Mouse (Mus musculus) ZHBTc4 (cell line): ENCODE results near the gene Irf7.

ENCODE experiments used
- DNase-seq: peaks from one replicate; pipeline ENCODE4 v3.0.0-alpha.2; 2011; ENCODE audit warnings: low read depth, low spot score

The Irf7 gene

DNA sequence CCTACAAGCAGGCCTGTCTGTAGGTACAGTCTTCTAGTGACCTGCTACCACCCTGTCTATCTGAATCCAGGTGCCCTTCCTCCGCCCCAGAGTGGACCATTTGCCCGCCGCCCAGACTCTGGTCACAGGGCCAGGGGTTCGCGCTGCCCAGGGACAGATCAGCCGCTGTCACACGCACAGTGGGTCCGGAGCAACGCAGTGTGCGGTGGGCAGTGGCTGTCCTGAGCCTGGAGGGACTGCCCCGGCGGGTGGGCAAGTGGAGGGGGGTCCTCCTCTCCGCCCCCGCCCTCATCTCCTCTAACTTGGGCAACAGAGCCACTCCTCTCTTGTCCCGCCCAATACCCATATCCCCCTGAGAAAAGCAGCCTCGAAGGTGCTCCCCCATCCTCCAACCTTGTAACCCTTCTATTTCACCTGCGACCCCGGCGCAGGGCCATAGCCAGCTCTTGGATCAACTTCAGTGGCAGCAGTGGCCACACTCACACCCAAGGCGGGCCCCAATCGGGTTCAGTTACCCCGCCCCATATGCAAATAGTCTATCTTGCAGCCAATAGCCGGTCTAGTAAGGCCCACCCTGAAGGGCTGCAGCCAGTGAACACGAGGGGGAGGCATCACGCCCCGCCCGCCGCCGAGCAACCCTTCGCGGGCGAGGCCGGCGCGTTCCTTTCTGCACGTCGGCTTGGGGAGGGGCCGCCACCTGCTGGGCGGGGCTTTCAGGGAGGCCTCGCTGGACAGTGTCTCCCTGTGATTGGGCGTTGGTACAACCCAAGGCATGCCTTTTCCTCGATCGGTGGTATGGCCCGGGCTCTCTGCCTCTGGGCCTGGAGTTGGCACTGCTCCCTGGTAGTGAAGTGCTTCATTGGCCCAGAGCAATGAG lies 44.8 kb downstream of the Irf7 start:
- peak; percentile 99 for DNase-seq

DNA sequence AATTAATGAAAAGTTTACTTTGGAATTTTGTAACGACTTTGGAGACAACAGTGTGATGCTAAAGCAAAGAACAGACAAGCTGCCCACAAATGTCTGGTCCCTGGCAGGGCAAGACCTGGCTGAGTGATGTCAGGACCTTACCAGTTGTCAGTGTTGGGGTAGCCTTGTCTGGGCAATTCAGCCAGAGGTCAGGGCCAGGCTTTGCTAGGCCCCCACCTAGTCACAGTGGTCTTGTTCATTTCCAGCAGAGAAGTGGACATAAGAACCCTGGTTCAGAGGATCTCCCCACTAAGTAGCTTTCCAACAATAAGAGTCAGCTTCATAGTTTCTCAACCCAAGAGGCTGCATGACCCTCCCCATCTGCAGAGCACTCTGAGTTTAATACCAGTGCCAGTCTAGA lies 45.9 kb downstream of the Irf7 start:
- DNase-seq: no peak

- DNase-seq: peak; percentile 62
Measured at GRCm38 (mm10) chr7:141219558-141220099, 46.7 kb downstream of the Irf7 start.

DNA sequence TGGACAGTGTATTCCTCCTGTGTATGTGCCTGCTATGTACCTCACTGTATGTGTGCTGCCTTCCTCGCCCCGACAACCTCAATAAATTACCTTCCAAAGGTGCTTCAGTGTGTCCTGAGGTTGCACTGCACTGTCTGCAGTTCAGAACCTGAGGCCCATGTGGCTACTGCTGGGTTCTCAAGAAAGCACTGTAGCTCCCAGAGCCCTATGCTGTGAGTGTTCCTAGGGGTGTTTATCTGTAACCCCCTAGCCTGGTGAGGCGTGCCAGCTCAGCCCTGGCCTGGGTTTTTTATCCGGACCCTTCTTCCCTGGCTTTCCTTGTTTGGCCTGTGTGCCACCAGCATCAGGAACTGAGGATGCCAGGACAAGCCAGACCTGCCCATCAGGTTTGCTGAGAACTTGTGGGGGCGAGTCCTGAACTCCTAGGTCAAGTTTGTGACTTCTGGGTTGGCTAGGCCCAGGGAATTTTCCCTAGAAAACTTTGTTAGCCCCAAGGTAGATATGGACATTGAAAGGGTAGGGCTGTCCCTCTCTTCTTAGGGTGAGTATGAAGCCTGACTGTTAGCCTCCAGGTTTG lies 47.6 kb downstream of the Irf7 start:
- no peak for DNase-seq

GRCm38 (mm10) chr7:141218141-141218540 lies 48.1 kb downstream of the Irf7 start:
- no peak for DNase-seq

DNA sequence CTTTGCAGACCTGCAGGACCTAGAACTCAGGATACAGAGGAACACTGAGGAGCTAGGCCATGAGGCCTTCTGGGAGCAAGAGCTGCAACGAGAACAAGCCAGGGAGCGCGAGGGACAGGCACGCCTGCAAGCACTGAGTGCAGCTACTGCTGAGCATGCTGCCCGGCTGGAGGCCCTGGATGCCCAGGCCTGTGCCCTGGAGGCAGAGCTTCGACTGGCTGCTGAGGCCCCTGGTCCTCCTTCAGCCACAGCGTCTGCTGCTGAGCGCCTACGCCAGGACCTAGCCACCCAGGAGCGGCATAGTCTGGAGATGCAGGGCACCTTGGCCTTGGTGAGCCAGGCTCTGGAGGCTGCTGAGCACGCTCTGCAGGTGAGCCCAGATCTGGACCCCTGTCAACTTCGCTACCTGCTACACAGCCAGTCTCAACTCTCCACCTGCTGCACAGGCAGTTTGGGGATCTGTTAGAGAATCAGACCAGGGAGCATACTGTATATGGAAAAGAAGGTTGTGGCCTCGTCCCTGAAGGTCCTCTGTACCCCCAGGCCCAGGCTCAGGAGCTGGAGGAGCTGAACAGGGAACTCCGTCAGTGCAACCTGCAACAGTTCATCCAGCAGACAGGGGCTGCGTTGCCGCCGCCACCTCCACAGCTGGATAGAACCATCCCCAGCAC lies 48.8 kb downstream of the Irf7 start:
- no peak for DNase-seq

- DNase-seq: no peak
Measured at GRCm38 (mm10) chr7:141216894-141217293, 49.4 kb downstream of the Irf7 start.

GRCm38 (mm10) chr7:141215880-141216733 lies 50.2 kb downstream of the Irf7 start:
- DNase-seq: peak; percentile 83

- peak; percentile 100 for DNase-seq
Measured at GRCm38 (mm10) chr7:141215101-141215879, 51.0 kb downstream of the Irf7 start, which contains the start of gene Rassf7. Gene Rassf7 (plus strand): TSS chr7:141215860.

GRCm38 (mm10) chr7:141214310-141214709 lies 52.0 kb downstream of the Irf7 start:
- no peak for DNase-seq

- DNase-seq: no peak
Measured at GRCm38 (mm10) chr7:141213605-141214235, 52.6 kb downstream of the Irf7 start, which contains the start of gene Lmntd2. Gene Lmntd2 (minus strand): TSS chr7:141214080.

- no peak for DNase-seq
Measured at GRCm38 (mm10) chr7:141213133-141213532, 53.1 kb downstream of the Irf7 start.
